Mouse (Mus musculus): Measurements from ENCODE around the gene Nfx1.

DNA sequence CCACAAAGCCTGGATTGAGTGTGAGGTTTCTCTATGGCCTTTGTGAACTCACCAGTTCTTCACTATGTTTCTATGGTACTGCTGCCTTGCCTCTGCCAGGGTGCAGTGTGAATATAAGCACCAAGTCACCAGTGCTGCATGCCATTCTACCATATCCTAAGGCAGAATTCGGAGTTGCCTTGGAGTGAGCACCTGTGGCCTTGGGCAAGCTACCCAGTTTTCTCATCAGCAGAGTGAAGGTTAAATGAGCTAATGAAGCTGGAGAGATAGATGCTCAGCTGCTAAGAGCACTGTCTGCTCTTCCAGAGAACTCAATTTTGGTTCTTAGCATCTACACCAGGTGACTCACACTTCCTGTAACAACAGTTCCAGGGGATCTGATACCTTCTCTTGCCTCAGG, 3.3 kb downstream of the Nfx1 start:
- TF ChIP-seq POLR2A (IDR thresholded peaks at IDR 0.05; ENCODE audit: low read depth, low read length) (no peak), CTCF (conservative IDR thresholded peaks at IDR 0.05; ENCODE audit: insufficient read depth, insufficient read length, low read depth, low read length) (no peak)
